Mouse (Mus musculus): ENCODE results near the gene Vmn1r137. TPM values are rescaled to one million over a fixed set of nuclear protein-coding genes. Genes with fewer than 3 reads are reported as not detected.

The Vmn1r137 gene
- not detected for total RNA-seq (2023)

GRCm38 (mm10) chr7:21994287-21994686, at the start of gene Vmn1r137:
Gene Vmn1r137 (plus strand): TSS chr7:21994587.

GRCm38 (mm10) chr7:22028797-22029196, 34.4 kb downstream of the Vmn1r137 start, which contains the start of gene Vmn1r138:
Gene Vmn1r138 (minus strand): TSS chr7:22028897.

Other genes starting within 250 kb of the Vmn1r137 start
- not detected for gene Gm4175, start 233.1 kb upstream of the Vmn1r137 start, total RNA-seq (2023)
- not detected for gene Gm4177, start 197.9 kb upstream of the Vmn1r137 start, total RNA-seq (2023)
- gene Vmn1r135, start 162.2 kb upstream of the Vmn1r137 start, total RNA-seq (2023) = not detected
- not detected for gene Gm5725, start 150.3 kb upstream of the Vmn1r137 start, total RNA-seq (2023)
- not detected for gene Gm5891, start 73.3 kb upstream of the Vmn1r137 start, total RNA-seq (2023)
- gene Vmn1r138, start 34.3 kb downstream of the Vmn1r137 start, total RNA-seq (2023) = not detected
- gene Gm6176, start 61.7 kb downstream of the Vmn1r137 start, total RNA-seq (2023) = not detected
- not detected for gene Vmn1r139, start 74.5 kb downstream of the Vmn1r137 start, total RNA-seq (2023)
- not detected for gene Gm16451, start 123.7 kb downstream of the Vmn1r137 start, total RNA-seq (2023)
- not detected for gene Gm10666, start 140.2 kb downstream of the Vmn1r137 start, total RNA-seq (2023)
- gene Vmn1r142, start 169.4 kb downstream of the Vmn1r137 start, total RNA-seq (2023) = not detected
- gene Vmn1r143, start 194.8 kb downstream of the Vmn1r137 start, total RNA-seq (2023) = not detected
- gene Gm8653, start 206.7 kb downstream of the Vmn1r137 start, total RNA-seq (2023) = not detected
- not detected for gene Gm8453, start 234.9 kb downstream of the Vmn1r137 start, total RNA-seq (2023)

All from neutrophil, adult 83 days (primary cell).